Mouse (Mus musculus): ENCODE data around the gene Fip1l1.

Gene Fip1l1

GRCm38 (mm10) chr5:74613491-74614151 is 78.4 kb downstream of the Fip1l1 start:
- no peak for DNase-seq (ENCODE audit: low read depth in 1 of 2, low spot score in 2 of 2)

- no peak for DNase-seq (ENCODE audit: low read depth in 1 of 2, low spot score in 2 of 2)
Measured at GRCm38 (mm10) chr5:74617816-74618572, 82.7 kb downstream of the Fip1l1 start.

- no peak for DNase-seq (ENCODE audit: low read depth in 1 of 2, low spot score in 2 of 2)
Measured at GRCm38 (mm10) chr5:74618573-74619059, 83.4 kb downstream of the Fip1l1 start.

- no peak for DNase-seq (ENCODE audit: low read depth in 1 of 2, low spot score in 2 of 2)
Measured at GRCm38 (mm10) chr5:74621691-74622470, 86.6 kb downstream of the Fip1l1 start.

GRCm38 (mm10) chr5:74623316-74624000 is 88.2 kb downstream of the Fip1l1 start:
- DNase-seq (ENCODE audit: low read depth in 1 of 2, low spot score in 2 of 2) = no peak

- no peak for DNase-seq (ENCODE audit: low read depth in 1 of 2, low spot score in 2 of 2)
Measured at GRCm38 (mm10) chr5:74624385-74624784, 89.1 kb downstream of the Fip1l1 start.

GRCm38 (mm10) chr5:74628001-74628400 is 92.8 kb downstream of the Fip1l1 start:
- no peak for DNase-seq (ENCODE audit: low read depth in 1 of 2, low spot score in 2 of 2)

- DNase-seq (ENCODE audit: low read depth in 1 of 2, low spot score in 2 of 2) = no peak
Measured at GRCm38 (mm10) chr5:74632369-74633114, 97.3 kb downstream of the Fip1l1 start.

- no peak for DNase-seq (ENCODE audit: low read depth in 1 of 2, low spot score in 2 of 2)
Measured at GRCm38 (mm10) chr5:74633453-74633852, 98.2 kb downstream of the Fip1l1 start.

- DNase-seq (ENCODE audit: low read depth in 1 of 2, low spot score in 2 of 2) = no peak
Measured at GRCm38 (mm10) chr5:74634391-74634790, 99.1 kb downstream of the Fip1l1 start.

GRCm38 (mm10) chr5:74639516-74639915 is 104.3 kb downstream of the Fip1l1 start:
- DNase-seq (ENCODE audit: low read depth in 1 of 2, low spot score in 2 of 2) = no peak

GRCm38 (mm10) chr5:74640504-74640903 is 105.3 kb downstream of the Fip1l1 start:
- no peak for DNase-seq (ENCODE audit: low read depth in 1 of 2, low spot score in 2 of 2)

GRCm38 (mm10) chr5:74641000-74641399 is 105.8 kb downstream of the Fip1l1 start:
- no peak for DNase-seq (ENCODE audit: low read depth in 1 of 2, low spot score in 2 of 2)

- DNase-seq (ENCODE audit: low read depth in 1 of 2, low spot score in 2 of 2) = no peak
Measured at GRCm38 (mm10) chr5:74642291-74642690, 107.0 kb downstream of the Fip1l1 start.

GRCm38 (mm10) chr5:74647584-74647984 is 112.3 kb downstream of the Fip1l1 start:
- no peak for DNase-seq (ENCODE audit: low read depth in 1 of 2, low spot score in 2 of 2)

- no peak for DNase-seq (ENCODE audit: low read depth in 1 of 2, low spot score in 2 of 2)
Measured at GRCm38 (mm10) chr5:74648216-74648615, 113.0 kb downstream of the Fip1l1 start.
